Mouse (Mus musculus) spleen, postnatal 14 days (tissue): Measurements from ENCODE around the gene Hcn1.

Experiments
- DNase-seq, 2 experiments: peaks; one replicate each; pipeline ENCODE4 v3.0.0; 2021 to 2022; ENCODE audit warnings: low spot score in 2 of 2

Gene Hcn1

GRCm38 (mm10) chr13:117602181-117602580 is at the start of gene Hcn1:
Gene Hcn1, plus strand, starts transcription at chr13:117602320.
- peak in 1 of 2 experiments; percentile 26 for DNase-seq

GRCm38 (mm10) chr13:117567251-117567650 is 34.9 kb upstream of the Hcn1 start:
- DNase-seq, result no peak

GRCm38 (mm10) chr13:117571747-117572146 is 30.4 kb upstream of the Hcn1 start:
- DNase-seq, result no peak

- DNase-seq, result no peak
Observed at GRCm38 (mm10) chr13:117594494-117595182, 7.5 kb upstream of the Hcn1 start.

- DNase-seq, result no peak
Observed at GRCm38 (mm10) chr13:117595183-117595532, 7.0 kb upstream of the Hcn1 start.

GRCm38 (mm10) chr13:117601331-117601965 is 672 bp upstream of the Hcn1 start:
- DNase-seq, result no peak

GRCm38 (mm10) chr13:117602617-117603358 is 668 bp downstream of the Hcn1 start:
- DNase-seq, result no peak

GRCm38 (mm10) chr13:117603421-117603820 is 1.3 kb downstream of the Hcn1 start:
- no peak for DNase-seq

GRCm38 (mm10) chr13:117604073-117604472 is 2.0 kb downstream of the Hcn1 start:
- DNase-seq, result no peak

- DNase-seq, result no peak
Observed at GRCm38 (mm10) chr13:117604971-117605750, 3.0 kb downstream of the Hcn1 start.

GRCm38 (mm10) chr13:117611881-117612280 is 9.8 kb downstream of the Hcn1 start:
- DNase-seq, result no peak

- DNase-seq, result no peak
Observed at GRCm38 (mm10) chr13:117619544-117619943, 17.4 kb downstream of the Hcn1 start.

- no peak for DNase-seq
Observed at GRCm38 (mm10) chr13:117657501-117657900, 55.4 kb downstream of the Hcn1 start.

GRCm38 (mm10) chr13:117658414-117659175 is 56.5 kb downstream of the Hcn1 start:
- no peak for DNase-seq

- DNase-seq, result no peak
Observed at GRCm38 (mm10) chr13:117659511-117659910, 57.4 kb downstream of the Hcn1 start.

GRCm38 (mm10) chr13:117662661-117663060 is 60.5 kb downstream of the Hcn1 start:
- DNase-seq, result no peak

GRCm38 (mm10) chr13:117669303-117669702 is 67.2 kb downstream of the Hcn1 start:
- no peak for DNase-seq

- no peak for DNase-seq
Observed at GRCm38 (mm10) chr13:117671851-117672250, 69.7 kb downstream of the Hcn1 start.

- no peak for DNase-seq
Observed at GRCm38 (mm10) chr13:117676418-117676817, 74.3 kb downstream of the Hcn1 start.

- DNase-seq, result no peak
Observed at GRCm38 (mm10) chr13:117687670-117688069, 85.5 kb downstream of the Hcn1 start.

- no peak for DNase-seq
Observed at GRCm38 (mm10) chr13:117694729-117695332, 92.7 kb downstream of the Hcn1 start.
